Mouse (Mus musculus): ENCODE results near the gene Gal3st2c.
"Not testable (repeated sequence)": the region's sequence is repeated elsewhere in the genome, so short reads cannot be mapped to it uniquely, and the experiment has no call there.

Gene Gal3st2c

GRCm38 (mm10) chr1:94046544-94046943 lies 56.2 kb downstream of the Gal3st2c start:
- DNase-seq (ENCODE audit: low spot score): no peak

- DNase-seq (ENCODE audit: low spot score): no peak
Observed at GRCm38 (mm10) chr1:94051104-94051503, 60.8 kb downstream of the Gal3st2c start.

- no peak for DNase-seq (ENCODE audit: low spot score)
Observed at GRCm38 (mm10) chr1:94052373-94052772, 62.1 kb downstream of the Gal3st2c start, which contains the start of gene Pdcd1. Gene Pdcd1, minus strand, starts transcription at chr1:94052553.

- no peak for DNase-seq (ENCODE audit: low spot score)
Observed at GRCm38 (mm10) chr1:94053530-94054216, 63.4 kb downstream of the Gal3st2c start.

GRCm38 (mm10) chr1:94054481-94054880 lies 64.2 kb downstream of the Gal3st2c start:
- DNase-seq (ENCODE audit: low spot score): no peak

GRCm38 (mm10) chr1:94055966-94056365 lies 65.7 kb downstream of the Gal3st2c start:
- DNase-seq (ENCODE audit: low spot score): no peak

- no peak for DNase-seq (ENCODE audit: low spot score)
Observed at GRCm38 (mm10) chr1:94057401-94057800, 67.1 kb downstream of the Gal3st2c start.

- not testable (repeated sequence) for DNase-seq (ENCODE audit: low spot score)
Observed at GRCm38 (mm10) chr1:94058281-94058680, 68.0 kb downstream of the Gal3st2c start.

Measured in MN1 (cell line).